7 mouse cellular contexts compared by ENCODE assay signal in the genomic region with DNA sequence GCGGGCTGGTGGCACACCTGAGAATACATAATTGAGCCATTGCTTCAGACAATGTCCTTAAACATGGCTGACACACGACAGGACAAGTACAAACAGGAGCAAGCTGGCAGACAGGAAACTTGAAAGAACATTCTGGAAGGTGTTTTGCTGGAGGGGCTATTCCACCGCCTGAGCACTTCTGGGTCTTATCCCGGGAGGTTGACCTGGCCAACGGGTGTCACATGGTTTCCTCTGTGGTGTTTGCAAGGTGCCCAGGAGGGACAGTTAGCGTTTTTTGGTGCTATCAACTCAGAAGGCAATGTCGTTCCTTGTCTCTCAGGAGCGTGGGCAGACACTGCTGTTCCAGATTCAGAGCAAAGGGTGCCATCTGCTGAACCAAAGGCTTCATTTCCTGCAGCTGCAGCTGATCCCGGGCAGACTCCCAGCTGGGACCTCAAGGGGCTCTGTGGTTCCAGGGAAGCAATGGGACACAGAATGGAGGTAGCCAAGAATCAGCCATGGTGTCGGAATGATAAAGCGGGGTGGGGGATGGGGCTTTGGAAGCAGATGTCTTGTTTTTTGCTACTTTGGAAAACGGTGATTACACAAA.
DNase-seq lines count a peak whose midpoint lies in the region; ATAC-seq lines count a peak whose summit lies in the region.

No protein-coding gene starts in this region.

- 0 out of 2 replicates have a peak, but pooled peaks cover 6% of the 10 kb centered on the region for H3K4me1 ChIP-seq in hindbrain, embryonic 15.5 days (replicated peaks)
- no peaks in the 10 kb centered on the region for H3K4me1 ChIP-seq in hindbrain, embryonic 10.5 days (replicated peaks)

- H3K27ac ChIP-seq in hindbrain, embryonic 15.5 days (replicated peaks) = no peak overlapping the region
- H3K27ac ChIP-seq in hindbrain, embryonic 10.5 days = no peak overlapping the region; the same call in 1 of the 2 replicates

- no peak overlapping the region for H3K4me3 ChIP-seq in hindbrain, embryonic 15.5 days
- no peak overlapping the region for H3K4me3 ChIP-seq in hindbrain, embryonic 10.5 days

- WGBS in hindbrain, embryonic 15.5 days = 55% methylated on average over 12 of the region's 12 CpGs
- 75% methylated on average over 12 of the region's 12 CpGs for WGBS in hindbrain, embryonic 10.5 days

- H3K9ac ChIP-seq in hindbrain, embryonic 15.5 days = no peak overlapping the region

- no peak overlapping the region for H3K4me2 ChIP-seq in hindbrain, embryonic 15.5 days

- no peak for DNase-seq in hindbrain, embryonic 10.5 days (ENCODE audit: low spot score)
- peak; percentile 19 to 69 for DNase-seq in frontal cortex, adult 2 months (ENCODE audit: extremely low spot score in 1 of 2, low spot score in 1 of 2)
- DNase-seq in layer of hippocampus, adult 8-10 months (ENCODE audit: low spot score in 2 of 2) = peak; percentile 52 to 64
- DNase-seq in retina, postnatal 7 days (ENCODE audit: low read depth, low spot score) = peak; percentile 5
- DNase-seq in T-cell, adult 2 months (ENCODE audit: low spot score) = no peak
- DNase-seq in kidney, postnatal 36 days = no peak

- no peaks in the 10 kb centered on the region for H3K27me3 ChIP-seq in hindbrain, embryonic 15.5 days
- H3K27me3 ChIP-seq in hindbrain, embryonic 10.5 days (ENCODE audit: insufficient read depth, poor library complexity, severe bottlenecking) = no peaks in the 10 kb centered on the region; the same call in 1 of the 2 replicates

- H3K36me3 ChIP-seq in hindbrain, embryonic 15.5 days = no peaks in the 10 kb centered on the region
- no peaks in the 10 kb centered on the region for H3K36me3 ChIP-seq in hindbrain, embryonic 10.5 days

- no peaks in the 10 kb centered on the region for H3K9me3 ChIP-seq in hindbrain, embryonic 15.5 days
- no peaks in the 10 kb centered on the region for H3K9me3 ChIP-seq in hindbrain, embryonic 10.5 days

- ATAC-seq in hindbrain, embryonic 15.5 days (ENCODE audit: low FRiP score, low read depth) = peak; percentile 59; the same call in 1 of the 2 replicates

Comparison
In these comparisons a context has a peak if more than half of its experiments do, and no peak if none do; other contexts are left out.
1. DNase-seq: peak in frontal cortex, adult 2 months (2 of 2), layer of hippocampus, adult 8-10 months (2 of 2) and retina, postnatal 7 days (single experiment); none in hindbrain, embryonic 10.5 days (single experiment), T-cell, adult 2 months (single experiment) and kidney, postnatal 36 days (0 of 2).